Comparison of ENCODE assay signal across 30 mouse cellular contexts in genomic region chr11:76901579-76902361, GRCm38 (mm10). TPM values are rescaled to one million over a fixed set of nuclear protein-coding genes. Genes with fewer than 3 reads are reported as not detected.
DNase-seq lines count a peak whose midpoint lies in the region; ATAC-seq and TF ChIP-seq lines count a peak whose summit lies in the region.
"Had no signal": no experiment of that assay in that cellular context is flagged by ENCODE, and none has a peak within 500 bp of the region (broad histone marks: within the 10 kb centered on the region; RNA-seq: fewer than 3 reads in every experiment).

Tmigd1 (plus strand) TSS chr11:76902159.

- no peaks in the 10 kb centered on the region for H3K36me3 ChIP-seq in kidney, adult 2 months (ENCODE audit: control insufficient read depth, insufficient read depth, low read length)
- H3K36me3 ChIP-seq in intestine, embryonic 16.5 days (ENCODE audit: control insufficient read depth, insufficient read depth, low read length) = no peaks in the 10 kb centered on the region
- no peaks in the 10 kb centered on the region for H3K36me3 ChIP-seq in forebrain, postnatal 0 days (ENCODE audit: insufficient read depth)
- H3K36me3 ChIP-seq: embryonic facial prominence, embryonic 15.5 days; heart, embryonic 13.5 days; hindbrain, embryonic 12.5 days; limb, embryonic 15.5 days; midbrain, embryonic 10.5 days had no signal

- ATAC-seq in intestine, embryonic 16.5 days = peak; percentile 72
- peak; percentile 14; the same call in 1 of the 2 replicates for ATAC-seq in megakaryocyte progenitor cell, adult 5-6 weeks (replicated peaks; ENCODE audit: poor library complexity)
- no peak for ATAC-seq in forebrain, postnatal 0 days
- ATAC-seq: CD4-positive, CD25-positive, alpha-beta regulatory T cell, adult 4 months; forebrain, embryonic 14.5 days had no signal

- no peak for TF ChIP-seq CTCF in kidney, adult 2 months (conservative IDR thresholded peaks at IDR 0.05; ENCODE audit: insufficient read depth, insufficient read length, low read depth, low read length)
- TF ChIP-seq CTCF in forebrain, postnatal 0 days (IDR thresholded peaks at IDR 0.05; ENCODE audit: low read depth) = no peak

- TF ChIP-seq POLR2A in kidney, adult 2 months (IDR thresholded peaks at IDR 0.05; ENCODE audit: low read depth, low read length) = no peak

- no peak within 1 kb of the TSS for H3K4me2 ChIP-seq in intestine, embryonic 16.5 days (ENCODE audit: low read depth, low read length)
- H3K4me2 ChIP-seq in forebrain, postnatal 0 days (ENCODE audit: low read depth) = no peak within 1 kb of the TSS
- H3K4me2 ChIP-seq: embryonic facial prominence, embryonic 15.5 days; heart, embryonic 13.5 days; hindbrain, embryonic 12.5 days; limb, embryonic 15.5 days had no signal

- no peaks in the 10 kb centered on the region for H3K9me3 ChIP-seq in intestine, embryonic 16.5 days (ENCODE audit: control insufficient read depth, low read length)
- H3K9me3 ChIP-seq in forebrain, postnatal 0 days (ENCODE audit: low read length) = no peaks in the 10 kb centered on the region
- H3K9me3 ChIP-seq: embryonic facial prominence, embryonic 15.5 days; heart, embryonic 13.5 days; hindbrain, embryonic 12.5 days; limb, embryonic 15.5 days; midbrain, embryonic 10.5 days had no signal

- 61% methylated on average over 7 of the region's 7 CpGs for WGBS in kidney, adult 2 months
- 55% methylated on average over 7 of the region's 7 CpGs for WGBS in intestine, embryonic 16.5 days
- WGBS in forebrain, postnatal 0 days = 77% methylated on average over 7 of the region's 7 CpGs

- H3K27me3 ChIP-seq in kidney, adult 2 months (replicated peaks; ENCODE audit: control insufficient read depth, insufficient read depth, low read length) = no peaks in the 10 kb centered on the region
- no peaks in the 10 kb centered on the region for H3K27me3 ChIP-seq in intestine, embryonic 16.5 days (replicated peaks; ENCODE audit: control insufficient read depth, insufficient read depth, low read length)
- H3K27me3 ChIP-seq in forebrain, postnatal 0 days (ENCODE audit: insufficient read depth, low read length) = no peaks in the 10 kb centered on the region
- H3K27me3 ChIP-seq: embryonic facial prominence, embryonic 15.5 days; heart, embryonic 13.5 days; hindbrain, embryonic 12.5 days; limb, embryonic 15.5 days had no signal

- no peak within 1 kb of the TSS for H3K9ac ChIP-seq in intestine, embryonic 16.5 days (ENCODE audit: low read depth, low read length)
- H3K9ac ChIP-seq in forebrain, postnatal 0 days = no peak within 1 kb of the TSS
- H3K9ac ChIP-seq: embryonic facial prominence, embryonic 15.5 days; heart, embryonic 13.5 days; hindbrain, embryonic 12.5 days; limb, embryonic 15.5 days; liver, embryonic 14.5 days had no signal

- no peak within 1 kb of the TSS for H3K27ac ChIP-seq in kidney, adult 2 months (ENCODE audit: insufficient read depth, low read depth, low read length)
- no peak within 1 kb of the TSS for H3K27ac ChIP-seq in intestine, embryonic 16.5 days (ENCODE audit: low read length)
- no peak within 1 kb of the TSS for H3K27ac ChIP-seq in forebrain, postnatal 0 days (ENCODE audit: low read depth, low read length)
- H3K27ac ChIP-seq: embryonic facial prominence, embryonic 15.5 days; heart, adult 2 months; heart, embryonic 13.5 days; hindbrain, embryonic 12.5 days; left cerebral cortex, adult 2 months; limb, embryonic 15.5 days; liver, embryonic 14.5 days; midbrain, embryonic 10.5 days had no signal

- peaks cover 17% of the 10 kb centered on the region for H3K4me1 ChIP-seq in kidney, adult 2 months (ENCODE audit: control insufficient read depth, insufficient read depth, low read length)
- peaks cover 7% of the 10 kb centered on the region; the same call in 1 of the 2 replicates for H3K4me1 ChIP-seq in intestine, embryonic 16.5 days (ENCODE audit: control insufficient read depth, insufficient read depth, low read length)
- H3K4me1 ChIP-seq in forebrain, postnatal 0 days (ENCODE audit: insufficient read depth) = no peaks in the 10 kb centered on the region
- H3K4me1 ChIP-seq: embryonic facial prominence, embryonic 15.5 days; hindbrain, embryonic 12.5 days; limb, embryonic 15.5 days had no signal

- DNase-seq in kidney, adult 2 months = no peak
- DNase-seq in kidney, adult 9 months = no peak
- peak; percentile 76 for DNase-seq in adipocyte (ENCODE audit: low spot score)
- DNase-seq in forebrain, postnatal 0 days = no peak
- DNase-seq in adrenal gland, postnatal 10 days = no peak
- DNase-seq: cerebellum, adult 8-10 months; cerebellum, postnatal 36 days; gastrocnemius, postnatal 10 days; heart, adult 2 months; heart, postnatal 14 days; kidney, adult 8-10 months; kidney, postnatal 36 days; layer of hippocampus, adult 9-11 months; left cerebral cortex, postnatal 4 days; right cerebral cortex, adult 18-20 months; thymus, adult 18-20 months; thymus, postnatal 36 days had no signal

- H3K4me3 ChIP-seq in kidney, adult 2 months (ENCODE audit: insufficient read depth, low read depth, low read length) = no peak within 1 kb of the TSS
- H3K4me3 ChIP-seq in intestine, embryonic 16.5 days (ENCODE audit: low read length) = no peak within 1 kb of the TSS
- no peak within 1 kb of the TSS for H3K4me3 ChIP-seq in forebrain, postnatal 0 days (ENCODE audit: low read depth, low read length)
- H3K4me3 ChIP-seq: embryonic facial prominence, embryonic 15.5 days; heart, adult 2 months; heart, embryonic 13.5 days; hindbrain, embryonic 12.5 days; left cerebral cortex, adult 2 months; limb, embryonic 15.5 days; midbrain, embryonic 10.5 days had no signal

RNA-seq across cellular contexts. Expression of gene Tmigd1, which starts in this region (rescaled TPM):
- 36.1 and 39.0 TPM in 2 replicates for polyA plus RNA-seq in kidney, adult 2 months (2012; rRNA removed)
- polyA plus RNA-seq in intestine, embryonic 16.5 days (2015; fragmentation: Nextera tagmentation; extraction: Ambion mirVana) = 2.7 and 6.9 TPM in 2 replicates
- total RNA-seq in megakaryocyte progenitor cell, adult 5-6 weeks (2015) = not detected in 2 replicates
- not detected in 2 replicates for total RNA-seq in megakaryocyte progenitor cell, adult 5-6 weeks (2017)
- total RNA-seq in forebrain, postnatal 0 days (2014; rRNA removed) = not detected in 2 replicates
- polyA plus RNA-seq in forebrain, postnatal 0 days (2015; fragmentation: Nextera tagmentation; extraction: Ambion mirVana) = 0.13 TPM in 1 of 2 replicates, not detected in the other
- total RNA-seq in adrenal gland, postnatal 10 days (2021) = 1 to 10 TPM in 1 of 2 experiments, under 1 TPM in 1; 0.81 to 1.8 TPM
- total RNA-seq: left cerebral cortex, adult 2 months; left cerebral cortex, postnatal 4 days; midbrain, postnatal 0 days had no signal
- polyA plus RNA-seq: forebrain, embryonic 14.5 days; liver, embryonic 14.5 days; midbrain, postnatal 0 days; neural tube, embryonic 14.5 days had no signal

Comparison
In these comparisons a context has a peak if more than half of its experiments do, and no peak if none do; other contexts are left out.
1. Peak in ATAC-seq in megakaryocyte progenitor cell, adult 5-6 weeks; RNA of the gene not detected or under 1 TPM.